Mouse (Mus musculus) kidney, postnatal 0 days (tissue): Measurements from ENCODE around the gene Mxd4. TPM values are rescaled to one million over a fixed set of nuclear protein-coding genes. Genes with fewer than 3 reads are reported as not detected.

ENCODE experiments used
- ATAC-seq: fragments of 200-750 bp; cut with Nextera tagmentation; replicated peaks from 2 replicates; pipeline ENCODE4 v1.8.0; 2017; ENCODE audit warnings: low read depth, moderate number of reproducible peaks, moderate TSS enrichment, moderate library complexity; ENCODE audit not compliant: low FRiP score
- DNase-seq: peaks from one replicate; pipeline ENCODE4 v3.0.0-alpha.2; 2016; ENCODE audit warnings: low spot score
- H3K27ac ChIP-seq: fragments of 300-500 bp; sonication (generic); 2 replicates; pipeline ENCODE4 v1.5.1; 2014; ENCODE audit warnings: mild to moderate bottlenecking
- H3K27me3 ChIP-seq: fragments of 300-500 bp; sonication (generic); 2 replicates; pipeline ENCODE4 v1.6.1; 2014; ENCODE audit warnings: low read length, mixed read lengths; ENCODE audit not compliant: insufficient read depth
- H3K36me3 ChIP-seq: fragments of 300-500 bp; sonication (generic); 2 replicates; pipeline ENCODE4 v1.6.1; 2014; ENCODE audit warnings: low read length, mixed read lengths; ENCODE audit not compliant: insufficient read depth
- H3K4me1 ChIP-seq: fragments of 300-500 bp; sonication (generic); replicated peaks from 2 replicates; pipeline ENCODE4 v1.6.1; 2014; ENCODE audit warnings: antibody characterized with exemption, low read length, mixed read lengths; ENCODE audit not compliant: insufficient read depth
- H3K4me2 ChIP-seq: fragments of 300-500 bp; sonication (generic); 2 replicates; pipeline ENCODE4 v1.6.1; 2014; ENCODE audit warnings: mild to moderate bottlenecking, low read length, moderate library complexity, mixed read lengths
- H3K4me3 ChIP-seq: fragments of 300-500 bp; sonication (generic); replicated peaks from 2 replicates; pipeline ENCODE4 v1.5.1; 2014; ENCODE audit warnings: low read depth, low read length
- H3K9ac ChIP-seq: fragments of 300-500 bp; sonication (generic); 2 replicates; pipeline ENCODE4 v1.6.1; 2014; ENCODE audit warnings: low read depth, low read length
- H3K9me3 ChIP-seq: fragments of 300-500 bp; sonication (generic); replicated peaks from 2 replicates; pipeline ENCODE4 v1.6.1; 2016; ENCODE audit warnings: low read length, inconsistent platforms, mixed read lengths
- CTCF ChIP-seq: IDR thresholded peaks from 2 replicates; pipeline ENCODE4 v1.5.1; 2016; ENCODE audit warnings: antibody characterized with exemption, low read depth, mild to moderate bottlenecking, moderate library complexity
- WGBS: fragments of 180-500 bp; shearing (Covaris S2); extraction: QIAGEN DNeasy Blood & Tissue Kit; methylation state at CpG from one replicate; pipeline ENCODE4 v1.1.7; 2014; 5-methylcytosine and 5-hydroxymethylcytosine counted together
- polyA plus RNA-seq: library from polyadenylated mRNA; unstranded; fragments of >200 nt; fragmentation: Nextera tagmentation; extraction: Ambion mirVana; gene quantifications from 2 replicates; pipeline ENCODE4 v1.2.1, GENCODE M21; 2015

Gene Mxd4
- polyA plus RNA-seq, 1 experiment from 2014 or later: 34.6 TPM

DNA sequence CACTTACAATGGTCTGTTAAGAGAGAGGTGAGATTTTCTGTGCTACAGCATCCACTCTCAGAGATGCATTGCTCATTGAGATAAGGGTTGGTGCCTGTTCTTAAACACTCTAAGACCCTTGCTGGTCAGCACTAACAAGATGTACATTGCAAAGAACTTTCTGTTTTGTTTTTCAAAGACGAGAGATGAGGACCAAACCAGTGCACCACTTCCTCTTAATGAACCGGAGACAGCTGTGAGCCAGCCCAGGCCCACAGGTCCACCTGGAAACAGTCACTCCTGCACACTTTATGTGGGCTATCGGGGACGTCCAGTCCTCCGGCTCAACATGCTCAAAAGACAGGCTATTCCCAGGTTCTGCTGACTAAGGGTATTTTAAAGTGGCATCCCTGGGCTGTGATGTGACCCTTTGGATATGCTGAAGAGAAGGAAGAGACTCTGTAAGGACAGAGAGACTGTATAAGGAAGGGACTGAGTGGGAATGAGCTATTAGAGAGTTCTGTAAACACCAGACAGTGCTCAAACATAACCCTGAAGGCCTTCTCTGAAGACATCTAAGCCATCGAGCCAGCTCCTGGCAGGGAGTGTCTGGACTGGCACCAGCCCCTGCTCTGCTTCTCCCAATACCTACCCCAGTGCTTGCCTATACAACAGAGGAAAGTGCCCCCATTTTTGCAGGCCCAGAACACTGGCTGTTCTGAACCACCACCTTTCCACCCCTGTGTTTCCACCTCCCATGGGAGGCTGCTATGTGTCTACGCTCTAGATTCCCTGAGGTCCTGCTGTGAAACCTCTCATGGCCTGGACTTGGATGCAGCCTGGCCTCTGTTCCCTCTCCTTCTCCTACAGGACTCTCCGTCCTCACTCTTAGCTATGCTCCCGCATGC is 43.3 kb upstream of the Mxd4 start:
- Histone ChIP-seq H3K4me3 (no peak overlapping the region), H3K9ac (no peak overlapping the region), H3K27ac (no peak overlapping the region), H3K4me2 (no peak overlapping the region), H3K9me3 (no peaks in the 10 kb centered on the region), H3K27me3 (no peaks in the 10 kb centered on the region), H3K4me1 (no peaks in the 10 kb centered on the region), H3K36me3 (no peaks in the 10 kb centered on the region)
- 81% methylated on average over 9 of the region's 9 CpGs for WGBS
- DNase-seq (no peak), ATAC-seq (no peak)
- no peak for TF ChIP-seq CTCF

- no peak for DNase-seq
- TF ChIP-seq CTCF: no peak
- H3K4me2 ChIP-seq: no peak overlapping the region
- no peaks in the 10 kb centered on the region for H3K4me1 ChIP-seq
- no peak overlapping the region for H3K4me3 ChIP-seq
- no peaks in the 10 kb centered on the region for H3K9me3 ChIP-seq
- no peaks in the 10 kb centered on the region for H3K27me3 ChIP-seq
- ATAC-seq: no peak
- H3K9ac ChIP-seq: no peak overlapping the region
- H3K36me3 ChIP-seq: no peaks in the 10 kb centered on the region
- WGBS: 93% methylated on average over 5 of the region's 5 CpGs
- no peak overlapping the region for H3K27ac ChIP-seq
These were observed 42.0 kb upstream of the Mxd4 start for GRCm38 (mm10) chr5:34229503-34229902.

- no peak for TF ChIP-seq CTCF
- H3K4me3 ChIP-seq: no peak overlapping the region
- no peaks in the 10 kb centered on the region for H3K36me3 ChIP-seq
- no peaks in the 10 kb centered on the region for H3K4me1 ChIP-seq
- ATAC-seq: no peak
- no peaks in the 10 kb centered on the region for H3K9me3 ChIP-seq
- 93% methylated on average over 2 of the region's 2 CpGs for WGBS
- no peak overlapping the region for H3K4me2 ChIP-seq
- no peak overlapping the region for H3K27ac ChIP-seq
- H3K27me3 ChIP-seq: no peaks in the 10 kb centered on the region
- no peak overlapping the region for H3K9ac ChIP-seq
- DNase-seq: no peak
These were observed 38.0 kb upstream of the Mxd4 start for GRCm38 (mm10) chr5:34225516-34225915.

DNA sequence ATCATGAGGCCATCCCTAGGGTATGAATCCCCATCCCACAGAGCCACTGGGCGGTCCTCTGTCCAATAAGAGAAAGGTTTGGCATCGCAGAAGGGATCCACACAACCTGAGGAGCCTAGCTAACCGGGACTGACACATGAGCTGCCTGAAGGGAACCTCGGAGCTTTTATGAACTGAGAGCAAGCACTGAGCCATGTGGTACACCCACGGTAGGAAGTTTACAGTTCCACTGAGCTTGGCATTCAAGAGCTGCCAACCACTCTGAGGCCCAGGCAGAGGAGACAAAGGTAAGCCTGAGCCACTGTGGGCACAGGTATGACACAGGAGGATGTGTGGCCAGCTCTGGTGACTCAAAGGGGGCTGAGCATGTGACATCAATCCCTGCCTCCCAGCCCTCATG is 37.0 kb upstream of the Mxd4 start:
- Histone ChIP-seq H3K36me3 (no peaks in the 10 kb centered on the region), H3K4me2 (no peak overlapping the region), H3K27me3 (no peaks in the 10 kb centered on the region), H3K27ac (no peak overlapping the region), H3K9me3 (no peaks in the 10 kb centered on the region), H3K4me1 (no peaks in the 10 kb centered on the region), H3K4me3 (no peak overlapping the region), H3K9ac (no peak overlapping the region)
- no peak for TF ChIP-seq CTCF
- WGBS: 62% methylated on average over 5 of the region's 5 CpGs
- ATAC-seq (no peak), DNase-seq (no peak)

- DNase-seq (no peak), ATAC-seq (no peak)
- Histone ChIP-seq H3K36me3 (no peaks in the 10 kb centered on the region), H3K4me1 (no peaks in the 10 kb centered on the region), H3K27ac (no peak overlapping the region), H3K9me3 (no peaks in the 10 kb centered on the region), H3K4me3 (no peak overlapping the region), H3K4me2 (no peak overlapping the region), H3K27me3 (no peaks in the 10 kb centered on the region), H3K9ac (no peak overlapping the region)
- no peak for TF ChIP-seq CTCF
- WGBS: 86% methylated on average over 4 of the region's 4 CpGs
These were observed 32.5 kb upstream of the Mxd4 start for GRCm38 (mm10) chr5:34220001-34220400.

DNA sequence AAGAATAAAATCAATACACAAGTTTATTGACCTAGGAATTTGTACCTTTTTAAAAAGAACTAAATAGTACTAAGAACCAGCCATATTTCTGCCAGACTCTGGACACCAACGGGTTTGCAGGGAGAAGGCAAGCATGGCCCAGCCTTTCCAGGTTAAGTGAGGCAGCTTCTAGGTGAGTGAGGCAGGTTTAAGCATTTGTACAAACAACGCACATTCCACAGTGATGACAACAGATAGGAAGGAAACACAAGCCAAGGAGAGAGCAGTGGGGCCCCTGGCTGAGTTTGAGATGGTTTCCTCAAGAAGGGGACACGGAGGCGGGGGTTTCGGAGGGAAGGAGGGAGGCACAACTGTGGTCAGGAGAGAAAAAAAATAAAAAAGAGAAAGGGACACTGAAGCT is 31.2 kb upstream of the Mxd4 start:
- 54% methylated on average over 5 of the region's 5 CpGs for WGBS
- Histone ChIP-seq H3K27ac (no peak overlapping the region), H3K4me1 (no peaks in the 10 kb centered on the region), H3K27me3 (no peaks in the 10 kb centered on the region), H3K36me3 (no peaks in the 10 kb centered on the region), H3K9me3 (no peaks in the 10 kb centered on the region), H3K4me2 (no peak overlapping the region), H3K9ac (no peak overlapping the region), H3K4me3 (no peak overlapping the region)
- TF ChIP-seq CTCF: no peak
- ATAC-seq (no peak), DNase-seq (no peak)
